Mouse (Mus musculus) adrenal gland (tissue): ENCODE measurements around the gene Tti1.
"Not testable (repeated sequence)": the region's sequence is repeated elsewhere in the genome, so short reads cannot be mapped to it uniquely, and the experiment has no call there.

ENCODE experiments used
- intact Hi-C: fragments of 180-260 bp; cut with DNase I; formaldehyde crosslinking; loops from one replicate; pipeline ENCODE4 v1.15.1; 2025
- long read RNA-seq, 2 experiments: library from polyadenylated mRNA; unstranded; transcript quantifications; one replicate each; pipeline ENCODE4 v2.0.0; 2020; ENCODE audit warnings: borderline replicate concordance in 1 of 2; ENCODE audit not compliant: insufficient replicate concordance in 1 of 2

Gene Tti1
- long read RNA-seq, experiment 1, partial matches to known transcripts = 0 of 3 reads
- long read RNA-seq, experiment 1, other reads (novel, unspliced or antisense) = 1 of 3 reads
- long read RNA-seq, experiment 2, partial matches to known transcripts = 1 of 3 reads
- long read RNA-seq, experiment 2, other reads (novel, unspliced or antisense) = 1 of 3 reads

- intact Hi-C loops = no loop called here
Measured at GRCm38 (mm10) chr2:158028354-158028863, at the start of gene Tti1, which contains the start of gene Rprd1b. Gene Tti1 (minus strand): TSS chr2:158028433. Gene Rprd1b (plus strand): TSS chr2:158028497.

- intact Hi-C loops = no loop called here
Measured at GRCm38 (mm10) chr2:158077981-158078380, 49.7 kb upstream of the Tti1 start.

GRCm38 (mm10) chr2:158076690-158077089 lies 48.5 kb upstream of the Tti1 start:
- intact Hi-C loops = no loop called here

- intact Hi-C loops = no loop called here
Measured at GRCm38 (mm10) chr2:158074835-158075234, 46.6 kb upstream of the Tti1 start.

GRCm38 (mm10) chr2:158071633-158071995 lies 43.4 kb upstream of the Tti1 start:
- intact Hi-C loops = no loop called here

- intact Hi-C loops = no loop called here
Measured at GRCm38 (mm10) chr2:158070885-158071632, 42.8 kb upstream of the Tti1 start.

- intact Hi-C loops = no loop called here
Measured at GRCm38 (mm10) chr2:158068444-158068971, 40.3 kb upstream of the Tti1 start.

- intact Hi-C loops = no loop called here
Measured at GRCm38 (mm10) chr2:158067260-158067824, 39.1 kb upstream of the Tti1 start.

- intact Hi-C loops = no loop called here
Measured at GRCm38 (mm10) chr2:158066456-158066855, 38.2 kb upstream of the Tti1 start.

- intact Hi-C loops = no loop called here
Measured at GRCm38 (mm10) chr2:158065064-158065463, 36.8 kb upstream of the Tti1 start.

GRCm38 (mm10) chr2:158064571-158065048 lies 36.4 kb upstream of the Tti1 start:
- intact Hi-C loops = loop anchor here (5.0 kb wide), 2 partner anchors 83 to 138 kb away; partner anchors contain the start of gene Tgm2

- intact Hi-C loops = loop anchor here (5.0 kb wide), 2 partner anchors 84 to 139 kb away; partner anchors contain the start of gene Tgm2
Measured at GRCm38 (mm10) chr2:158063036-158063435, 34.8 kb upstream of the Tti1 start.

- intact Hi-C loops = loop anchor here (5.0 kb wide), 2 partner anchors 88 to 143 kb away; partner anchors contain the start of gene Tgm2
Measured at GRCm38 (mm10) chr2:158059666-158060105, 31.5 kb upstream of the Tti1 start.

GRCm38 (mm10) chr2:158058534-158058933 lies 30.3 kb upstream of the Tti1 start:
- intact Hi-C loops = no loop called here

GRCm38 (mm10) chr2:158057030-158057429 lies 28.8 kb upstream of the Tti1 start:
- intact Hi-C loops = no loop called here

- intact Hi-C loops = not testable (repeated sequence)
Measured at GRCm38 (mm10) chr2:158055383-158055782, 27.1 kb upstream of the Tti1 start.

- intact Hi-C loops = no loop called here
Measured at GRCm38 (mm10) chr2:158054596-158054995, 26.4 kb upstream of the Tti1 start.

- intact Hi-C loops = no loop called here
Measured at GRCm38 (mm10) chr2:158050116-158050515, 21.9 kb upstream of the Tti1 start.

- intact Hi-C loops = no loop called here
Measured at GRCm38 (mm10) chr2:158048718-158049117, 20.5 kb upstream of the Tti1 start.

GRCm38 (mm10) chr2:158047903-158048302 lies 19.7 kb upstream of the Tti1 start:
- intact Hi-C loops = loop anchor here (2.0 kb wide), 1 partner anchor 157 kb away; no protein-coding TSS in a partner anchor

GRCm38 (mm10) chr2:158046186-158046585 lies 18.0 kb upstream of the Tti1 start:
- intact Hi-C loops = loop anchor here (2.0 kb wide), 1 partner anchor 159 kb away; no protein-coding TSS in a partner anchor
